Mouse (Mus musculus) C2C12 (cell line): ENCODE data around the gene Spop.

ENCODE experiments used
- CEBPB ChIP-seq: IDR thresholded peaks from one replicate; pipeline ENCODE4 v1.6.1; 2011; ENCODE audit warnings: low read depth, mild to moderate bottlenecking, control low read depth, moderate library complexity
- CTCF ChIP-seq: IDR thresholded peaks from one replicate; pipeline ENCODE4 v1.5.1; 2011; ENCODE audit not compliant: control insufficient read depth, insufficient read depth, insufficient read length
- FOSL1 ChIP-seq: IDR thresholded peaks from one replicate; pipeline ENCODE4 v1.8.0; 2011; ENCODE audit warnings: mild to moderate bottlenecking, low read length; ENCODE audit not compliant: poor library complexity, insufficient read depth, severe bottlenecking
- MAX ChIP-seq: IDR thresholded peaks from one replicate; pipeline ENCODE4 v1.6.1; 2011; ENCODE audit warnings: mild to moderate bottlenecking, control low read depth
- MYOD1 ChIP-seq: IDR thresholded peaks from one replicate; pipeline ENCODE4 v1.6.1; 2011; ENCODE audit warnings: low read depth; ENCODE audit not compliant: control insufficient read depth, insufficient read length
- MYOG ChIP-seq: IDR thresholded peaks from one replicate; pipeline ENCODE4 v1.6.1; 2011; ENCODE audit not compliant: control insufficient read depth, insufficient read length; ENCODE audit errors: extremely low read depth
- USF1 ChIP-seq: IDR thresholded peaks from one replicate; pipeline ENCODE4 v1.6.1; 2011; ENCODE audit warnings: low read depth, mild to moderate bottlenecking, control low read depth, moderate library complexity

DNA sequence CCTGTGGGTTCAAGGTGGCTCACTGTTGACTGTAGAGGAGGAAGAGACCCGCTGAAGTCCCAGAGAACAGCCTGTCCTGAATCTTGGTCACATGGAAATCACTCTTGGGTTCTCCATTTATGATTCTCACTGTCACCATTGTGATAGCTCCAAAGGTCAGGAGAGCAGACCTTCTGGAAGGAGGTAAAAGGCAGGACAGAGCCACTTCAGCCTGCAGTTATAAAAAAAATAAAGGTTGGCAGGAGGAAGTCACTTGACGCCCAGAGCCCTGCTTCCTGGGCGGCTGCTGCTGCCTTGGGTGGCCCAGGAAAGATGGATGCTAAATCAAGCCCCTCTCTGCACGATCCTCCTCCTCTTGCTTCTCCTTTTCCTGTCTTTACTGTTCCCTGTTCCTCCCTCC, 86.5 kb downstream of the Spop start:
- TF ChIP-seq CTCF = no peak
- no peak for TF ChIP-seq USF1
- TF ChIP-seq MYOD1 = no peak
- no peak for TF ChIP-seq FOSL1
- TF ChIP-seq MYOG = no peak
- no peak for TF ChIP-seq MAX
- TF ChIP-seq CEBPB = no peak
